Mouse (Mus musculus) thymus, postnatal 0 days (tissue): Measurements from ENCODE around the gene Pbx2. TPM values are rescaled to one million over a fixed set of nuclear protein-coding genes. Genes with fewer than 3 reads are reported as not detected.

ENCODE experiments used
- DNase-seq: peaks from one replicate; pipeline ENCODE4 v3.0.0-alpha.2; 2015; ENCODE audit warnings: low spot score
- polyA plus RNA-seq: library from polyadenylated mRNA; unstranded; fragments of >200 nt; fragmentation: Nextera tagmentation; extraction: Ambion mirVana; gene quantifications from 2 replicates; pipeline ENCODE4 v1.2.1, GENCODE M21; 2015

Gene Pbx2
- polyA plus RNA-seq, 1 experiment from 2014 or later: 13.3 TPM

- DNase-seq: peak; percentile 64
Observed at GRCm38 (mm10) chr17:34629221-34629751, 38.2 kb downstream of the Pbx2 start, which contains the start of gene Prrt1. Prrt1 (plus strand) TSS chr17:34629533.

- DNase-seq: peak; percentile 94
Observed at GRCm38 (mm10) chr17:34629796-34630603, 38.9 kb downstream of the Pbx2 start.

- peak; percentile 73 for DNase-seq
Observed at GRCm38 (mm10) chr17:34630761-34631301, 39.8 kb downstream of the Pbx2 start.

GRCm38 (mm10) chr17:34631647-34632046, 40.6 kb downstream of the Pbx2 start:
- no peak for DNase-seq

- peak; percentile 91 for DNase-seq
Observed at GRCm38 (mm10) chr17:34632261-34632691, 41.2 kb downstream of the Pbx2 start.

- no peak for DNase-seq
Observed at GRCm38 (mm10) chr17:34635671-34636070, 44.6 kb downstream of the Pbx2 start.

- DNase-seq: no peak
Observed at GRCm38 (mm10) chr17:34637459-34637858, 46.4 kb downstream of the Pbx2 start.

GRCm38 (mm10) chr17:34639461-34640255, 48.6 kb downstream of the Pbx2 start:
- no peak for DNase-seq

- DNase-seq: no peak
Observed at GRCm38 (mm10) chr17:34640778-34641601, 49.9 kb downstream of the Pbx2 start.

GRCm38 (mm10) chr17:34641945-34642344, 50.9 kb downstream of the Pbx2 start:
- DNase-seq: no peak

GRCm38 (mm10) chr17:34643379-34643778, 52.3 kb downstream of the Pbx2 start:
- no peak for DNase-seq

- DNase-seq: no peak
Observed at GRCm38 (mm10) chr17:34643944-34644343, 52.9 kb downstream of the Pbx2 start.

- DNase-seq: peak; percentile 97
Observed at GRCm38 (mm10) chr17:34644608-34645007, 53.5 kb downstream of the Pbx2 start, which contains the start of gene Fkbpl. Fkbpl (plus strand) TSS chr17:34644764.

GRCm38 (mm10) chr17:34645256-34645829, 54.3 kb downstream of the Pbx2 start:
- DNase-seq: no peak

- DNase-seq: no peak
Observed at GRCm38 (mm10) chr17:34645831-34646511, 54.9 kb downstream of the Pbx2 start.
